Mouse (Mus musculus): Measurements from ENCODE around the gene C1qtnf1. TPM values are rescaled to one million over a fixed set of nuclear protein-coding genes. Genes with fewer than 3 reads are reported as not detected.

The C1qtnf1 gene
- total RNA-seq (2023): not detected

DNA sequence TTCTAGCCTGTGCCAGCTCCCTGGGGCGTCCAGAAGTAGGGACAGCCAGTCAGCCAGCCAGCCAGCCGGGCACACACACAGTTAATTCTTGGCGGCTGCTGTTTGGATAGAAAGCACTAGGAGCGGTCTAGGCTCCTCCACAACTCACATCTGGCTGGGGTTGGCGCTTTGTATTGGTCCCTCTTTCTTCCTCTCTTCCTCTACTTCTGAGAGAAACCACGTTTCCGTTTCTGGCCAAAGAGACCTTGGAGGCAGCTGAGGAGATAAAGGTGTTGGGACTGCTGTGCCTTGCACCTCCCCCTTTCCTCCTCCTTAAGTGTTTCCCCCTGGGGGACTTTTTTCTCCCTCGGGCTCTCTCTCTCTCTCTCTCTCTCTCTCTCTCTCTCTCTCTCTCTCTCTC lies at the start of gene C1qtnf1:
TSS of gene C1qtnf1 (plus strand) at position 218 of the 400 bp plus-strand sequence.

GRCm38 (mm10) chr11:118401760-118402280 lies 26.2 kb upstream of the C1qtnf1 start, which contains the start of gene Lgals3bp:
Gene Lgals3bp, minus strand, starts transcription at chr11:118402092.

GRCm38 (mm10) chr11:118418834-118419504 lies 9.0 kb upstream of the C1qtnf1 start, which contains the start of gene Cant1:
Gene Cant1, minus strand, starts transcription at chr11:118419086.

GRCm38 (mm10) chr11:118476396-118477373 lies 48.7 kb downstream of the C1qtnf1 start, which contains the start of gene Engase:
Gene Engase, plus strand, starts transcription at chr11:118476829.

Other genes starting within 250 kb of the C1qtnf1 start
- gene Cyth1, start 179.6 kb upstream of the C1qtnf1 start, total RNA-seq (2023): 10 to 100 TPM; 63.2 to 81.4 TPM
- 10 to 100 TPM; 33.3 to 34.2 TPM for gene Usp36, start 138.0 kb upstream of the C1qtnf1 start, total RNA-seq (2023)
- 1 to 10 TPM; 2.9 to 3.1 TPM for gene Cep295nl, start 85.7 kb upstream of the C1qtnf1 start, total RNA-seq (2023)
- 10 to 100 TPM; 87.7 to 92.6 TPM for gene Timp2, start 72.5 kb upstream of the C1qtnf1 start, total RNA-seq (2023)
- 100 to 1,000 TPM; 131 to 147 TPM for gene Lgals3bp, start 26.1 kb upstream of the C1qtnf1 start, total RNA-seq (2023)
- gene Cant1, start 9.1 kb upstream of the C1qtnf1 start, total RNA-seq (2023): 10 to 100 TPM; 36.0 to 36.1 TPM
- gene Engase, start 48.6 kb downstream of the C1qtnf1 start, total RNA-seq (2023): 10 to 100 TPM; 13.5 to 15.9 TPM